Mouse (Mus musculus) mouse embryonic stem cell (cell line): Measurements from ENCODE around the gene E030025P04Rik.

ENCODE experiments used
- in situ Hi-C, 2 experiments: fragments of 300-500 bp; cut with MboI; formaldehyde crosslinking; loops; 1 replicate in 1 of 2; 3 replicates in 1 of 2; pipeline ENCODE4 v1.14.3; 2019 to 2020; ENCODE audit warnings: low sequenced_read_pairs in 2 of 2, low pct_unique_long_range_greater_than_20kb in 1 of 2, mixed read lengths in 1 of 2; ENCODE audit not compliant: unreplicated experiment in 1 of 2

Gene E030025P04Rik

GRCm38 (mm10) chr11:109144236-109144635, at the start of gene E030025P04Rik:
Gene E030025P04Rik (minus strand): TSS chr11:109144369.
- in situ Hi-C loops = loop anchor here in 1 of 2 experiments (25.0 kb wide), 1 partner anchor 682 kb away; no protein-coding TSS in a partner anchor

GRCm38 (mm10) chr11:109192673-109193557, 48.7 kb upstream of the E030025P04Rik start:
- in situ Hi-C loops = no loop called here

GRCm38 (mm10) chr11:109188235-109188634, 44.1 kb upstream of the E030025P04Rik start:
- in situ Hi-C loops = no loop called here

- in situ Hi-C loops = no loop called here
Measured at GRCm38 (mm10) chr11:109187631-109188184, 43.5 kb upstream of the E030025P04Rik start.

GRCm38 (mm10) chr11:109181118-109181517, 36.9 kb upstream of the E030025P04Rik start:
- in situ Hi-C loops = no loop called here

GRCm38 (mm10) chr11:109180290-109180689, 36.1 kb upstream of the E030025P04Rik start:
- in situ Hi-C loops = no loop called here

GRCm38 (mm10) chr11:109178788-109179518, 34.8 kb upstream of the E030025P04Rik start:
- in situ Hi-C loops = no loop called here

- in situ Hi-C loops = no loop called here
Measured at GRCm38 (mm10) chr11:109175376-109175969, 31.3 kb upstream of the E030025P04Rik start.

- in situ Hi-C loops = no loop called here
Measured at GRCm38 (mm10) chr11:109172224-109172623, 28.1 kb upstream of the E030025P04Rik start.

GRCm38 (mm10) chr11:109170771-109171170, 26.6 kb upstream of the E030025P04Rik start:
- in situ Hi-C loops = no loop called here

- in situ Hi-C loops = no loop called here
Measured at GRCm38 (mm10) chr11:109157694-109158093, 13.5 kb upstream of the E030025P04Rik start.

GRCm38 (mm10) chr11:109144890-109145341, 747 bp upstream of the E030025P04Rik start:
- in situ Hi-C loops = loop anchor here in 1 of 2 experiments (25.0 kb wide), 1 partner anchor 683 kb away; no protein-coding TSS in a partner anchor

GRCm38 (mm10) chr11:109126482-109126881, 17.7 kb downstream of the E030025P04Rik start:
- in situ Hi-C loops = loop anchor here in 1 of 2 experiments (25.0 kb wide), 1 partner anchor 664 kb away; no protein-coding TSS in a partner anchor

- in situ Hi-C loops = loop anchor here in 1 of 2 experiments (25.0 kb wide), 1 partner anchor 663 kb away; no protein-coding TSS in a partner anchor
Measured at GRCm38 (mm10) chr11:109125451-109125850, 18.7 kb downstream of the E030025P04Rik start.

GRCm38 (mm10) chr11:109124284-109124683, 19.9 kb downstream of the E030025P04Rik start:
- in situ Hi-C loops = no loop called here

GRCm38 (mm10) chr11:109109826-109110346, 34.3 kb downstream of the E030025P04Rik start:
- in situ Hi-C loops = no loop called here

- in situ Hi-C loops = no loop called here
Measured at GRCm38 (mm10) chr11:109109056-109109455, 35.1 kb downstream of the E030025P04Rik start.
